Mouse (Mus musculus): Measurements from ENCODE around the gene Sirpa. TPM values are rescaled to one million over a fixed set of nuclear protein-coding genes. Genes with fewer than 3 reads are reported as not detected.

Gene Sirpa
- total and polyA plus RNA-seq, 3 experiments: not detected

- DNase-seq (ENCODE audit: low read depth, low spot score): no peak
- Histone ChIP-seq H3K27me3 (ENCODE audit: control insufficient read depth in 1 of 2, insufficient read depth in 2 of 2, low read length in 2 of 2) (peaks cover 0 to 3% of the 10 kb centered on the region in 2 experiments; a peak in 3 of 4 replicates), H3K79me2 (ENCODE audit: control insufficient read depth, insufficient read depth, low read length, poor library complexity) (no peaks in the 10 kb centered on the region), H3K27ac (ENCODE audit: control insufficient read depth, low read depth, low read length) (no peak overlapping the region), H3K4me3 (ENCODE audit: control insufficient read depth in 1 of 2, insufficient read depth in 1 of 2, low read depth in 2 of 2, low read length in 2 of 2) (no peak overlapping the region), H3K9ac (ENCODE audit: control insufficient read depth, low read depth, low read length, poor library complexity, severe bottlenecking) (no peak overlapping the region), H3K4me1 (ENCODE audit: control insufficient read depth in 1 of 2, insufficient read depth in 2 of 2, low read length in 2 of 2) (no peaks in the 10 kb centered on the region), H3K9me3 (replicated peaks; ENCODE audit: insufficient read depth, low read length) (no peaks in the 10 kb centered on the region), H3K36me3 (ENCODE audit: control insufficient read depth in 1 of 2, insufficient read depth in 2 of 2, low read length in 2 of 2) (no peaks in the 10 kb centered on the region)
- TF ChIP-seq HCFC1 (IDR thresholded peaks at IDR 0.05; ENCODE audit: low read depth, low read length) (no peak), POLR2AphosphoS2 (IDR thresholded peaks at IDR 0.05; ENCODE audit: low read length) (no peak)
Measured at GRCm38 (mm10) chr2:129654233-129654950, 61.8 kb downstream of the Sirpa start.

DNA sequence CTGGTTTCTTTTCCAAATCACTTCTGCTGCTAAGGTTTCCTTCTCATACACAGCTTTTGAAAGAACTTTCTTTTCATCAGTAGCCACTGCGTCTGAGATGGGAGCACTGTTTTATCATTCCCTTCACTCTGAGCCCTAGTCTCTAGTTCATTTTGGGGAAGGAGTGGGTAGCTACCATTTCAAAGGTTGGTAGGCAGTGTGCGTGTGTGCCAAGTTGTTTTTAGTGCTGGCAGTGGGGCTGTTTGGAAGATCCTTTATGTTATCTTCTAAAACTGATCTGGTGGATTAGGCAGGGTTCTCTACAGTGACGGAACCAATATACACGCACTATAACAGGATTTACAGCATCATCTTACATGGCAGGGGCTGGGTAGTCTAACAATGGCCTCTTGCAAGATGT lies 62.4 kb downstream of the Sirpa start:
- peaks cover 0 to 3% of the 10 kb centered on the region in 2 experiments; a peak in 3 of 4 replicates for H3K27me3 ChIP-seq (ENCODE audit: control insufficient read depth in 1 of 2, insufficient read depth in 2 of 2, low read length in 2 of 2)
- TF ChIP-seq ELF1 (IDR thresholded peaks at IDR 0.05; ENCODE audit: low read depth, low read length) (no peak), ETS1 (IDR thresholded peaks at IDR 0.05; ENCODE audit: low read depth, low read length) (no peak), ZC3H11A (IDR thresholded peaks at IDR 0.05; ENCODE audit: low read depth, low read length) (no peak), MYB (IDR thresholded peaks at IDR 0.05; ENCODE audit: low read depth, low read length) (no peak), HCFC1 (IDR thresholded peaks at IDR 0.05; ENCODE audit: low read depth, low read length) (no peak), SMC3 (IDR thresholded peaks at IDR 0.05; ENCODE audit: low read depth, low read length) (no peak), POLR2A (IDR thresholded peaks at IDR 0.05; ENCODE audit: control insufficient read depth in 1 of 2, insufficient read depth in 1 of 2, low read depth in 1 of 2, low read length in 2 of 2, poor library complexity in 1 of 2) (no peak), ZKSCAN1 (IDR thresholded peaks at IDR 0.05; ENCODE audit: low read depth, low read length) (no peak)
- H3K9me3 ChIP-seq (replicated peaks; ENCODE audit: insufficient read depth, low read length): no peaks in the 10 kb centered on the region
- no peak overlapping the region for H3K4me3 ChIP-seq (ENCODE audit: control insufficient read depth in 1 of 2, insufficient read depth in 1 of 2, low read depth in 2 of 2, low read length in 2 of 2)
- no peaks in the 10 kb centered on the region for H3K36me3 ChIP-seq (ENCODE audit: control insufficient read depth in 1 of 2, insufficient read depth in 2 of 2, low read length in 2 of 2)
- H3K9ac ChIP-seq (ENCODE audit: control insufficient read depth, low read depth, low read length, poor library complexity, severe bottlenecking): no peak overlapping the region
- no peaks in the 10 kb centered on the region for H3K4me1 ChIP-seq (ENCODE audit: control insufficient read depth in 1 of 2, insufficient read depth in 2 of 2, low read length in 2 of 2)
- H3K79me2 ChIP-seq (ENCODE audit: control insufficient read depth, insufficient read depth, low read length, poor library complexity): no peaks in the 10 kb centered on the region
- H3K27ac ChIP-seq (ENCODE audit: control insufficient read depth, low read depth, low read length): no peak overlapping the region
- no peak for DNase-seq (ENCODE audit: low read depth, low spot score)

DNA sequence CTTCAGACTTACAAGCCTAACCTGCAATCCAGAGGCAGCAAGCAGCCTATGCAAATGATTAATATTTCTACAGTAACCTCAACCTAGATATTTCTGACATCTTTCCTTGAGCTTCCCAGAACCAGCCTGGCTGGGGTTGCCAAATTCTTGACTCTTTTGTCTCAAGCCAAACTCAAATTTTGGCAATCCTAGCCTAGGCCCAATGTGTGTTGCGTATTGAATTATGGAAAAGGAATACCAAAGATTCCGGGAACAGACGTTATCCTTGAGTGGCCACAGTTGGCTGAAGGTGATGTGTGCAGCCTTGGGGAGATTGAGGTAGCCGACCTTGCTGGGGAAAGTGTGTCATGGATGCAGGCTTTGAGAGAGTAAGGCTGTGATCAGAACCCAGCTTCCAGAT lies 66.2 kb downstream of the Sirpa start:
- H3K36me3 ChIP-seq (ENCODE audit: control insufficient read depth in 1 of 2, insufficient read depth in 2 of 2, low read length in 2 of 2): no peaks in the 10 kb centered on the region
- TF ChIP-seq MAFK (IDR thresholded peaks at IDR 0.05; ENCODE audit: borderline replicate concordance, low read depth, low read length) (no peak), MYC (IDR thresholded peaks at IDR 0.05; ENCODE audit: low read depth, low read length) (no peak), CTCF (IDR thresholded peaks at IDR 0.05 in 2 of 3, conservative IDR thresholded peaks at IDR 0.05 in 1 of 3; ENCODE audit: control insufficient read depth in 1 of 3, insufficient read depth in 1 of 3, low read depth in 2 of 3, low read length in 3 of 3, poor library complexity in 1 of 3, severe bottlenecking in 1 of 3) (no peak), USF2 (IDR thresholded peaks at IDR 0.05; ENCODE audit: borderline replicate concordance in 1 of 2, insufficient read depth in 1 of 2, low read depth in 1 of 2, low read length in 2 of 2) (no peak), KAT2A (conservative IDR thresholded peaks at IDR 0.05; ENCODE audit: low read depth, low read length) (no peak), USF1 (IDR thresholded peaks at IDR 0.05; ENCODE audit: low read depth, low read length) (no peak), ZKSCAN1 (IDR thresholded peaks at IDR 0.05; ENCODE audit: low read depth, low read length) (no peak), SIN3A (IDR thresholded peaks at IDR 0.05; ENCODE audit: low read length) (no peak), CHD2 (IDR thresholded peaks at IDR 0.05; ENCODE audit: low read length) (no peak), TAL1 (IDR thresholded peaks at IDR 0.05; ENCODE audit: low read length) (no peak), NRF1 (IDR thresholded peaks at IDR 0.05; ENCODE audit: insufficient read depth, low read depth, low read length, poor library complexity, severe bottlenecking) (no peak), UBTF (IDR thresholded peaks at IDR 0.05; ENCODE audit: borderline replicate concordance, insufficient read depth, low read depth, low read length) (no peak), JUND (IDR thresholded peaks at IDR 0.05; ENCODE audit: low read depth, low read length) (no peak)
- no peak overlapping the region for H3K27ac ChIP-seq (ENCODE audit: control insufficient read depth, low read depth, low read length)
- H3K27me3 ChIP-seq (ENCODE audit: control insufficient read depth in 1 of 2, insufficient read depth in 2 of 2, low read length in 2 of 2): peaks cover 0 to 3% of the 10 kb centered on the region in 2 experiments; a peak in 2 of 4 replicates
- H3K9ac ChIP-seq (ENCODE audit: control insufficient read depth, low read depth, low read length, poor library complexity, severe bottlenecking): no peak overlapping the region
- no peak overlapping the region for H3K4me3 ChIP-seq (ENCODE audit: control insufficient read depth in 1 of 2, insufficient read depth in 1 of 2, low read depth in 2 of 2, low read length in 2 of 2)
- H3K79me2 ChIP-seq (ENCODE audit: control insufficient read depth, insufficient read depth, low read length, poor library complexity): no peaks in the 10 kb centered on the region
- no peak for DNase-seq (ENCODE audit: low read depth, low spot score)
- H3K4me1 ChIP-seq (ENCODE audit: control insufficient read depth in 1 of 2, insufficient read depth in 2 of 2, low read length in 2 of 2): no peaks in the 10 kb centered on the region
- H3K9me3 ChIP-seq (replicated peaks; ENCODE audit: insufficient read depth, low read length): no peaks in the 10 kb centered on the region
